ENCODE assay signal across 16 mouse cellular contexts in the genomic region with DNA sequence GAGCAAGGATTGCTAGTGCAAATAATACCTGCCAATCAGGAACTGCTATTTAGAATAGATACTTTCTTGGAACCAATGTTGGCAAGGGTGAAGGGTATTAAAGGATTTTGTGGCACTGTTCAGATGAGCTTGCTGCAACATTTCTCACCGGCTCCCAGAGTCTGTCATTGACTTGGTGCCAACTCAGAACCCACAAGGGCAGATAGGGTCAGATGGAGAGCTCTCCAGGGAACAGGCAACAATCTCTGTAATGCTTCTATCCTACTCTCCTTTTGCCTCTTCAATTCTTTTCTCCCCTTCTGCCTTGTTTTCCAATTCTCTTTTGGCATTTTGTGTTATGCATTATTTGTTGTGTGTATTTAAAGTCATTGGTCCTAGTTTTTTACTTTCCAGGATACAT.
"Had no signal": no experiment of that assay in that cellular context is flagged by ENCODE, and none has a peak within 500 bp of the region (broad histone marks: within the 10 kb centered on the region; RNA-seq: fewer than 3 reads in every experiment).

No protein-coding gene starts in this region.

- H3K9ac ChIP-seq: neural tube, embryonic 13.5 days; neural tube, embryonic 15.5 days; stomach, embryonic 15.5 days had no signal

- DNase-seq: retina, postnatal 1 day; right cerebral cortex, adult 18-20 months; right cerebral cortex, postnatal 14 days; right cerebral cortex, postnatal 25 days; right cerebral cortex, postnatal 4 days; spleen, adult 18-20 months; thymus, adult 18-20 months; thymus, adult 2 months; thymus, postnatal 14 days; thymus, postnatal 25 days; thymus, postnatal 36 days; thymus, postnatal 4 days had no signal

- H3K36me3 ChIP-seq: neural tube, embryonic 13.5 days; neural tube, embryonic 15.5 days; stomach, embryonic 15.5 days had no signal

- H3K4me1 ChIP-seq: neural tube, embryonic 13.5 days; neural tube, embryonic 15.5 days; stomach, embryonic 15.5 days had no signal

- H3K9me3 ChIP-seq: neural tube, embryonic 13.5 days; neural tube, embryonic 15.5 days; stomach, embryonic 15.5 days had no signal

- H3K27ac ChIP-seq: neural tube, embryonic 13.5 days; neural tube, embryonic 15.5 days; stomach, embryonic 15.5 days; stomach, postnatal 0 days had no signal

- H3K4me2 ChIP-seq: neural tube, embryonic 13.5 days; neural tube, embryonic 15.5 days; stomach, embryonic 15.5 days had no signal

- H3K27me3 ChIP-seq: neural tube, embryonic 13.5 days; neural tube, embryonic 15.5 days; stomach, embryonic 15.5 days had no signal

- H3K4me3 ChIP-seq: neural tube, embryonic 13.5 days; neural tube, embryonic 15.5 days; stomach, embryonic 15.5 days had no signal
